Mouse (Mus musculus) ES-E14 (cell line): ENCODE measurements at regions not wholly inside any gene's neighbourhood (a gene's known extent, or its start where the extent isn't known, plus 50 kb on each side); places are given as distances from the start of the nearest gene placed in this dataset.

Experiments used
- DNase-seq: peaks from one replicate; pipeline ENCODE4 v3.0.0-alpha.2; 2013; ENCODE audit warnings: low read depth, low spot score
- H3K27ac ChIP-seq: 2 replicates; pipeline ENCODE4 v1.5.1; 2012; ENCODE audit warnings: low read depth, mild to moderate bottlenecking, low read length, moderate library complexity, mixed read lengths; ENCODE audit not compliant: poor library complexity, insufficient read depth, severe bottlenecking
- H3K36me3 ChIP-seq: 2 replicates; pipeline ENCODE4 v1.6.1; 2012; ENCODE audit warnings: mild to moderate bottlenecking, low read length, moderate library complexity, mixed read lengths; ENCODE audit not compliant: control insufficient read depth, poor library complexity, insufficient read depth, severe bottlenecking
- H3K4me1 ChIP-seq, 2 experiments: fragments of 150-350 bp in 1 of 2; sonication (generic) in 1 of 2; 2 replicates each; pipeline ENCODE4 v1.6.1; 2012; ENCODE audit warnings: low read length in 2 of 2, mild to moderate bottlenecking in 1 of 2, mixed read lengths in 1 of 2; ENCODE audit not compliant: control insufficient read depth in 2 of 2, insufficient read depth in 2 of 2, poor library complexity in 1 of 2
- H3K4me3 ChIP-seq, 2 experiments: fragments of 150-350 bp in 1 of 2; sonication (generic) in 1 of 2; 2 replicates each; pipeline ENCODE4 v1.5.1; 2012; ENCODE audit warnings: low read length in 2 of 2, low read depth in 1 of 2, mild to moderate bottlenecking in 1 of 2, mixed read lengths in 1 of 2; ENCODE audit not compliant: insufficient read depth in 1 of 2, poor library complexity in 1 of 2, severe bottlenecking in 1 of 2
- H3K9ac ChIP-seq: 2 replicates; pipeline ENCODE4 v1.6.1; 2012; ENCODE audit warnings: low read depth, mild to moderate bottlenecking, low read length, mixed read lengths; ENCODE audit not compliant: poor library complexity, insufficient read depth, severe bottlenecking
- H3K9me3 ChIP-seq: fragments of 150-350 bp; sonication (generic); 2 replicates; pipeline ENCODE4 v1.6.1; 2012; ENCODE audit warnings: low read depth, mild to moderate bottlenecking, low read length; ENCODE audit not compliant: control insufficient read depth, insufficient read depth
- CHD2 ChIP-seq: IDR thresholded peaks from 2 replicates; pipeline ENCODE4 v1.6.1; 2014; ENCODE audit warnings: mild to moderate bottlenecking, low read depth, low read length, inconsistent platforms
- HCFC1 ChIP-seq: IDR thresholded peaks from 2 replicates; pipeline ENCODE4 v1.6.1; 2012; ENCODE audit warnings: low read length, inconsistent platforms, borderline replicate concordance; ENCODE audit not compliant: insufficient read depth
- MAFK ChIP-seq: IDR thresholded peaks from 2 replicates; pipeline ENCODE4 v1.6.1; 2014; ENCODE audit warnings: mild to moderate bottlenecking, low read depth, low read length, inconsistent platforms; ENCODE audit not compliant: insufficient read depth
- ZC3H11A ChIP-seq: IDR thresholded peaks from 2 replicates; pipeline ENCODE4 v1.6.1; 2012; ENCODE audit warnings: low read depth, mild to moderate bottlenecking, inconsistent platforms, low read length, borderline replicate concordance
- ZNF384 ChIP-seq: IDR thresholded peaks from 2 replicates; pipeline ENCODE4 v1.6.1; 2012; ENCODE audit warnings: low read depth, low read length, inconsistent platforms
- in situ Hi-C, 2 experiments: fragments of 600-800 bp; cut with MboI; formaldehyde crosslinking; loops; one replicate each; pipeline ENCODE4 v1.15.1; 2025; ENCODE audit warnings: low sequenced_read_pairs in 2 of 2, inconsistent platforms in 1 of 2; ENCODE audit not compliant: unreplicated experiment in 2 of 2

- peaks cover 7 to 8% of the 10 kb centered on the region in 2 experiments; a peak in 3 of 4 replicates for H3K4me1 ChIP-seq
- no peak overlapping the region for H3K27ac ChIP-seq
- no peak for DNase-seq
- H3K9ac ChIP-seq = no peak overlapping the region
- H3K4me3 ChIP-seq = no peak overlapping the region
- in situ Hi-C loops = no loop called here
- H3K36me3 ChIP-seq = no peaks in the 10 kb centered on the region
- no peaks in the 10 kb centered on the region for H3K9me3 ChIP-seq
- TF ChIP-seq ZNF384 (no peak), CHD2 (no peak), ZC3H11A (no peak), HCFC1 (no peak), MAFK (no peak)
Measured at GRCm38 (mm10) chr4:95105424-95105823, 53.4 kb upstream of the Jun start.

- Histone ChIP-seq H3K9ac (peak overlapping the region; percentile 40; the same call in 1 of the 2 replicates), H3K27ac (no peak overlapping the region), H3K36me3 (no peaks in the 10 kb centered on the region), H3K4me3 (peak overlapping the region in 1 of 2 experiments; percentile 56; a peak in 1 of 4 replicates), H3K9me3 (no peaks in the 10 kb centered on the region), H3K4me1 (peaks cover 7 to 8% of the 10 kb centered on the region in 2 experiments; a peak in 3 of 4 replicates)
- TF ChIP-seq ZNF384 = no peak
- no peak for TF ChIP-seq CHD2
- no peak for TF ChIP-seq ZC3H11A
- no peak for TF ChIP-seq MAFK
- no peak for TF ChIP-seq HCFC1
- in situ Hi-C loops = no loop called here
- DNase-seq = peak; percentile 26
Measured at GRCm38 (mm10) chr4:95105926-95106622, 54.1 kb upstream of the Jun start.

- peaks cover 7 to 8% of the 10 kb centered on the region in 2 experiments; a peak in 3 of 4 replicates for H3K4me1 ChIP-seq
- H3K9ac ChIP-seq = no peak overlapping the region
- H3K36me3 ChIP-seq = no peaks in the 10 kb centered on the region
- H3K27ac ChIP-seq = no peak overlapping the region
- H3K4me3 ChIP-seq = no peak overlapping the region
- TF ChIP-seq HCFC1 = no peak
- no peak for TF ChIP-seq ZNF384
- TF ChIP-seq ZC3H11A = no peak
- TF ChIP-seq CHD2 = no peak
- TF ChIP-seq MAFK = no peak
- no peak for DNase-seq
- H3K9me3 ChIP-seq = no peaks in the 10 kb centered on the region
- in situ Hi-C loops = no loop called here
Measured at GRCm38 (mm10) chr4:95106881-95107665, 55.1 kb upstream of the Jun start.

- peaks cover 7 to 8% of the 10 kb centered on the region in 2 experiments; a peak in 3 of 4 replicates for H3K4me1 ChIP-seq
- no peaks in the 10 kb centered on the region for H3K36me3 ChIP-seq
- DNase-seq = no peak
- no peak overlapping the region for H3K27ac ChIP-seq
- no peak overlapping the region for H3K9ac ChIP-seq
- H3K9me3 ChIP-seq = no peaks in the 10 kb centered on the region
- no peak overlapping the region for H3K4me3 ChIP-seq
- in situ Hi-C loops = no loop called here
- no peak for TF ChIP-seq HCFC1
- TF ChIP-seq ZNF384 = no peak
- TF ChIP-seq ZC3H11A = no peak
- no peak for TF ChIP-seq MAFK
- TF ChIP-seq CHD2 = no peak
Measured at GRCm38 (mm10) chr4:95108811-95109210, 56.8 kb upstream of the Jun start.
